ENCODE assay signal across 20 mouse cellular contexts in the genomic region with DNA sequence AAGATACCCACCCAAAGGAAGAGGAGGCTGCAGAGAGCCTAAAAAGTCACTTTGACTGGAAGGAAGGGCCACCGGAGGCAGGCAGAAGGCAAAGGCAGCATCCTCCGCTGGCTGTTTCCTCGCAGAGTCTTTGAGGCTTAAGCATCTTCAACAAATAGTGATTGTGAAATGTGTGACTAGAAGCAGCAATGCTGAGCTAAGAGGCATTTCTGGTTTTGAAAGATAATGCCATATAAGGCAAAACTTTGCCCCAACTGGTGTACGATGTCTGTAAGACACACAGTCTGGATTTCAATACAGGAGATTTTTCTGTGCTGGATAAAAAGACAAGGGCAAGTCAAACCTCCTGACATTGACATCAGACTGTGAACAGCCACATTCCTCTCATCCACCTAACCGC. TPM values are rescaled to one million over a fixed set of nuclear protein-coding genes. Genes with fewer than 3 reads are reported as not detected.
DNase-seq lines count a peak whose midpoint lies in the region; ATAC-seq lines count a peak whose summit lies in the region.
"Had no signal": no experiment of that assay in that cellular context is flagged by ENCODE, and none has a peak within 500 bp of the region (broad histone marks: within the 10 kb centered on the region; RNA-seq: fewer than 3 reads in every experiment).

No protein-coding gene starts in this region.

- no peak for DNase-seq in kidney, adult 8-10 months
- DNase-seq in Muller cell, postnatal 12 days (ENCODE audit: inconsistent ontology term), result peak; percentile 19
- DNase-seq in retina, postnatal 1 day, result no peak
- no peak for DNase-seq in c-Kit-positive CD71-positive TER-119-positive erythroid progenitor cells, embryonic 14.5 days (ENCODE audit: low spot score)
- DNase-seq: adrenal gland, adult 8-10 months; cerebellum, postnatal 10 days; embryo, embryonic 11 days; gastrocnemius, postnatal 25 days; heart, postnatal 4 days; kidney, adult 11 months; kidney, postnatal 14 days; lung, postnatal 10 days had no signal

- no peaks in the 10 kb centered on the region for H3K27me3 ChIP-seq in kidney, embryonic 14.5 days (ENCODE audit: control insufficient read depth, insufficient read depth, low read length)
- H3K27me3 ChIP-seq in stomach, embryonic 14.5 days (ENCODE audit: control insufficient read depth, insufficient read depth, low read length), result no peaks in the 10 kb centered on the region
- H3K27me3 ChIP-seq: forebrain, embryonic 12.5 days; heart, embryonic 15.5 days had no signal

- 51% methylated on average over 5 of the region's 5 CpGs for WGBS in kidney, embryonic 14.5 days
- WGBS in stomach, embryonic 14.5 days, result 56% methylated on average over 5 of the region's 5 CpGs

- no peaks in the 10 kb centered on the region for H3K36me3 ChIP-seq in kidney, embryonic 14.5 days (ENCODE audit: control insufficient read depth, insufficient read depth, low read length)
- H3K36me3 ChIP-seq in stomach, embryonic 14.5 days (ENCODE audit: control insufficient read depth, insufficient read depth, low read length), result no peaks in the 10 kb centered on the region; the same call in 1 of the 2 replicates
- H3K36me3 ChIP-seq: forebrain, embryonic 12.5 days; heart, embryonic 15.5 days; hindbrain, embryonic 15.5 days had no signal

- peaks cover 36% of the 10 kb centered on the region for H3K4me1 ChIP-seq in kidney, embryonic 14.5 days (ENCODE audit: control insufficient read depth, insufficient read depth, low read length)
- H3K4me1 ChIP-seq in stomach, embryonic 14.5 days (ENCODE audit: control insufficient read depth, insufficient read depth, low read length), result peaks cover 7% of the 10 kb centered on the region
- H3K4me1 ChIP-seq: hindbrain, embryonic 15.5 days had no signal

- no peaks in the 10 kb centered on the region for H3K9me3 ChIP-seq in kidney, embryonic 14.5 days (ENCODE audit: control insufficient read depth, low read length)
- H3K9me3 ChIP-seq in stomach, embryonic 14.5 days (ENCODE audit: control insufficient read depth, low read depth, low read length), result no peaks in the 10 kb centered on the region
- H3K9me3 ChIP-seq: forebrain, embryonic 12.5 days; heart, embryonic 15.5 days; hindbrain, embryonic 15.5 days had no signal

- 0 out of 2 replicates have a peak overlapping the region, but pooled peaks have one; percentile 6 for H3K27ac ChIP-seq in kidney, embryonic 14.5 days (ENCODE audit: low read depth, low read length)
- 0 out of 2 replicates have a peak overlapping the region, but pooled peaks have one; percentile 29 for H3K27ac ChIP-seq in stomach, embryonic 14.5 days (ENCODE audit: low read length)
- H3K27ac ChIP-seq: forebrain, embryonic 12.5 days; heart, embryonic 15.5 days; hindbrain, embryonic 15.5 days; left cerebral cortex, adult 2 months had no signal

- no peak overlapping the region for H3K9ac ChIP-seq in kidney, embryonic 14.5 days (ENCODE audit: low read depth, low read length)
- H3K9ac ChIP-seq in stomach, embryonic 14.5 days (replicated peaks; ENCODE audit: low read depth, low read length), result no peak overlapping the region
- H3K9ac ChIP-seq: forebrain, embryonic 12.5 days; heart, embryonic 15.5 days; hindbrain, embryonic 15.5 days had no signal

- no peak overlapping the region for H3K4me2 ChIP-seq in kidney, embryonic 14.5 days (replicated peaks; ENCODE audit: low read depth, low read length)
- no peak overlapping the region for H3K4me2 ChIP-seq in stomach, embryonic 14.5 days (replicated peaks; ENCODE audit: low read depth, low read length)
- H3K4me2 ChIP-seq: forebrain, embryonic 12.5 days; heart, embryonic 15.5 days; hindbrain, embryonic 15.5 days; liver, embryonic 11.5 days had no signal

- H3K4me3 ChIP-seq in kidney, embryonic 14.5 days (ENCODE audit: low read length), result no peak overlapping the region
- no peak overlapping the region for H3K4me3 ChIP-seq in stomach, embryonic 14.5 days (ENCODE audit: low read depth, low read length)
- H3K4me3 ChIP-seq: forebrain, embryonic 12.5 days; heart, embryonic 15.5 days; hindbrain, embryonic 15.5 days; left cerebral cortex, adult 2 months had no signal

- no peak for ATAC-seq in kidney, embryonic 14.5 days (ENCODE audit: low FRiP score, low TSS enrichment)
- ATAC-seq in common myeloid progenitor, adult 5-6 weeks (replicated peaks; ENCODE audit: low read depth, poor library complexity, severe bottlenecking), result 0 out of 2 replicates have a peak, but pooled peaks have one; percentile 18
- no peak for ATAC-seq in stomach, embryonic 14.5 days (ENCODE audit: insufficient number of reproducible peaks, insufficient read depth, low FRiP score, low read depth)

RNA-seq across cellular contexts. Expression of a gene that starts 51.6 kb away (rescaled TPM):
- polyA plus RNA-seq in kidney, embryonic 14.5 days (2014; fragmentation: Nextera tagmentation; extraction: Ambion mirVana), result 58.5 and 67.4 TPM in 2 replicates
- 57.8 and 77.4 TPM in 2 replicates for total RNA-seq in common myeloid progenitor, adult 5-6 weeks (2017)
- polyA plus RNA-seq in stomach, embryonic 14.5 days (2014; fragmentation: Nextera tagmentation; extraction: Ambion mirVana), result 190 TPM in 2 replicates
